Mouse (Mus musculus) forebrain, embryonic 15.5 days (tissue): ENCODE results near the gene Rtn3. TPM values are rescaled to one million over a fixed set of nuclear protein-coding genes. Genes with fewer than 3 reads are reported as not detected.
A peak's percentile ranks its signal among the peaks of the same experiment; 100 is the strongest.
"Not testable (repeated sequence)": the region's sequence is repeated elsewhere in the genome, so short reads cannot be mapped to it uniquely, and the experiment has no call there.

ENCODE experiments used
- ATAC-seq: fragments of 200-750 bp; cut with Nextera tagmentation; replicated peaks from 2 replicates; pipeline ENCODE4 v1.8.0; 2017; ENCODE audit warnings: mild to moderate bottlenecking, moderate TSS enrichment, moderate library complexity
- H3K27ac ChIP-seq: fragments of 300-500 bp; sonication (generic); replicated peaks from 2 replicates; pipeline ENCODE4 v1.5.1; 2015; ENCODE audit warnings: mild to moderate bottlenecking, inconsistent platforms
- H3K27me3 ChIP-seq: fragments of 300-500 bp; sonication (generic); 2 replicates; pipeline ENCODE4 v1.6.1; 2015; ENCODE audit warnings: inconsistent platforms
- H3K36me3 ChIP-seq: fragments of 300-500 bp; sonication (generic); 2 replicates; pipeline ENCODE4 v1.6.1; 2015; ENCODE audit warnings: mild to moderate bottlenecking, inconsistent platforms
- H3K4me1 ChIP-seq: fragments of 300-500 bp; sonication (generic); 2 replicates; pipeline ENCODE4 v1.6.1; 2015; ENCODE audit warnings: inconsistent platforms
- H3K4me2 ChIP-seq: fragments of 300-500 bp; sonication (generic); replicated peaks from 2 replicates; pipeline ENCODE4 v1.6.1; 2015; ENCODE audit warnings: mild to moderate bottlenecking, inconsistent platforms
- H3K4me3 ChIP-seq: fragments of 300-500 bp; sonication (generic); 2 replicates; pipeline ENCODE4 v1.5.1; 2015; ENCODE audit warnings: mild to moderate bottlenecking, inconsistent platforms
- H3K9ac ChIP-seq: fragments of 300-500 bp; sonication (generic); replicated peaks from 2 replicates; pipeline ENCODE4 v1.6.1; 2015; ENCODE audit warnings: mild to moderate bottlenecking, inconsistent platforms
- H3K9me3 ChIP-seq: fragments of 300-500 bp; sonication (generic); 2 replicates; pipeline ENCODE4 v1.6.1; 2016; ENCODE audit warnings: inconsistent platforms
- WGBS: fragments of 180-500 bp; shearing (Covaris S2); methylation state at CpG from one replicate; pipeline ENCODE4 v1.1.7; 2015; ENCODE audit warnings: mixed read lengths; 5-methylcytosine and 5-hydroxymethylcytosine counted together
- polyA plus RNA-seq: library from polyadenylated mRNA; unstranded; fragments of >200 nt; fragmentation: Nextera tagmentation; extraction: Ambion mirVana; gene quantifications from 2 replicates; pipeline ENCODE4 v1.2.1, GENCODE M21; 2015

The Rtn3 gene
- polyA plus RNA-seq, 1 experiment from 2014 or later = 533 TPM

DNA sequence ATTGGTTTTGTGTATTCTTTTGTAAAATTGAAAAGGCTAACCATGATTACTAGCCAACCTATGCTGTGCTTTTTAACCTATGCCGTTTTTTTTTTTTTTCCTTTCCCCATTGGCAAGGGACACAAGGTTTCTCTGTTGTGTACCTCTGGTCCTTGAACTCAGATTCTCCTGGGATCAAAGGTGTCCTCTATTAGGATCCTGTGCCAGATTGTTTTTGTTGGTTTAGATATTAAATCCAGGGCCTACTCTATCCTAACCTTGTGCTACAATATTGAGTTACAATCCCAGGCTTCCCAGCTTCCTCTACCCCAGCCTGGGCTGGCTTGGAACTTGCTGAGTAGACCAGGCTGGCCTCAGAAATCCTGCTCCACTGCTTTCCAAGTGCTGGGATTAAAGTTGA lies 17.6 kb upstream of the Rtn3 start:
- Histone ChIP-seq H3K27ac (no peak overlapping the region), H3K36me3 (no peaks in the 10 kb centered on the region), H3K9me3 (no peaks in the 10 kb centered on the region), H3K27me3 (no peaks in the 10 kb centered on the region), H3K9ac (no peak overlapping the region), H3K4me3 (no peak overlapping the region), H3K4me1 (peaks cover 2% of the 10 kb centered on the region), H3K4me2 (no peak overlapping the region)
- ATAC-seq = no peak
- WGBS = 71% methylated on average over 1 of the region's 1 CpGs

DNA sequence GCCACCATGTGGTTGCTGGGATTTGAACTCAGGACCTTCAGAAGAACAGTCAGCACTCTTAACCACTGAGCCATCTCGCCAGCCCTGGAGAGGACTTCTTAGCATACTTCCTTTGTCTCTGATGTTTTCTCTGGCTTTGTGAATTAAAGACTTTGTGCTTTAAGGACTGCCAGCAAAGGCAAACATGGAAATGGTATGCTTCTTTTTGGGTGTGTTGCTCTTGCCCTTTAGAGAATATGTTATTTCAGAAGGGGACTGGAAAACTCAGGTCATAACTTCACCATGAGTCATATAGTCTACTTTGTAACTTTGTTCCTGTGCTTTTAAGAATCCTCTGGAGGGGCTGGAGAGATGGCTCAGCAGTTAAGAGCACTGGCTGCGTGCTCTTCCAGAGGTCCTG lies 15.7 kb upstream of the Rtn3 start:
- H3K4me3 ChIP-seq = no peak overlapping the region
- WGBS = 95% methylated on average over 2 of the region's 2 CpGs
- no peak overlapping the region for H3K9ac ChIP-seq
- H3K36me3 ChIP-seq = no peaks in the 10 kb centered on the region
- H3K4me2 ChIP-seq = no peak overlapping the region
- H3K4me1 ChIP-seq = peaks cover 9% of the 10 kb centered on the region
- ATAC-seq = no peak
- H3K9me3 ChIP-seq = no peaks in the 10 kb centered on the region
- H3K27ac ChIP-seq = no peak overlapping the region
- H3K27me3 ChIP-seq = no peaks in the 10 kb centered on the region

GRCm38 (mm10) chr19:7496070-7496469 lies 13.0 kb upstream of the Rtn3 start:
- not testable (repeated sequence) for H3K27ac ChIP-seq, ATAC-seq, H3K9ac ChIP-seq, H3K4me3 ChIP-seq, H3K27me3 ChIP-seq, H3K4me1 ChIP-seq, H3K9me3 ChIP-seq, H3K36me3 ChIP-seq, H3K4me2 ChIP-seq
- WGBS = 76% methylated on average over 1 of the region's 1 CpGs

GRCm38 (mm10) chr19:7495221-7496038 lies 12.3 kb upstream of the Rtn3 start:
- ATAC-seq = no peak
- no peaks in the 10 kb centered on the region for H3K27me3 ChIP-seq

GRCm38 (mm10) chr19:7494187-7495015 lies 11.3 kb upstream of the Rtn3 start:
- peak; percentile 97 for ATAC-seq
- H3K36me3 ChIP-seq = no peaks in the 10 kb centered on the region
- H3K4me2 ChIP-seq = peak overlapping the region; percentile 72
- peak overlapping the region; percentile 99 for H3K27ac ChIP-seq
- peaks cover 9% of the 10 kb centered on the region for H3K4me1 ChIP-seq
- no peaks in the 10 kb centered on the region for H3K9me3 ChIP-seq
- no peaks in the 10 kb centered on the region for H3K27me3 ChIP-seq
- under 1% methylated on average over 84 of the region's 84 CpGs for WGBS
- H3K9ac ChIP-seq = peak overlapping the region; percentile 95
- H3K4me3 ChIP-seq = peak overlapping the region; percentile 97

More at GRCm38 (mm10) chr19:7495221-7496038, 12.3 kb upstream of the Rtn3 start:
- H3K27ac ChIP-seq = peak overlapping the region; percentile 99
- peaks cover 9% of the 10 kb centered on the region for H3K4me1 ChIP-seq
- 39% methylated on average over 14 of the region's 14 CpGs for WGBS
- no peaks in the 10 kb centered on the region for H3K36me3 ChIP-seq
- peak overlapping the region; percentile 97 for H3K4me3 ChIP-seq
- no peaks in the 10 kb centered on the region for H3K9me3 ChIP-seq
- peak overlapping the region; percentile 95 for H3K9ac ChIP-seq
- peak overlapping the region; percentile 72 for H3K4me2 ChIP-seq

- H3K9me3 ChIP-seq = no peaks in the 10 kb centered on the region
- ATAC-seq = no peak
- no peaks in the 10 kb centered on the region for H3K36me3 ChIP-seq
- peak within 1 kb of the TSS; percentile 72 for H3K4me2 ChIP-seq
- peak within 1 kb of the TSS; percentile 99 for H3K27ac ChIP-seq
- H3K4me3 ChIP-seq = peak within 1 kb of the TSS; percentile 97
- no peaks in the 10 kb centered on the region for H3K27me3 ChIP-seq
- H3K9ac ChIP-seq = peak within 1 kb of the TSS; percentile 95
- WGBS = 31% methylated on average over 31 of the region's 31 CpGs
- peaks cover 9% of the 10 kb centered on the region for H3K4me1 ChIP-seq
These were observed 10.5 kb upstream of the Rtn3 start, which contains the start of gene Atl3 for GRCm38 (mm10) chr19:7493352-7494186. Gene Atl3 (plus strand): TSS chr19:7494040.

DNA sequence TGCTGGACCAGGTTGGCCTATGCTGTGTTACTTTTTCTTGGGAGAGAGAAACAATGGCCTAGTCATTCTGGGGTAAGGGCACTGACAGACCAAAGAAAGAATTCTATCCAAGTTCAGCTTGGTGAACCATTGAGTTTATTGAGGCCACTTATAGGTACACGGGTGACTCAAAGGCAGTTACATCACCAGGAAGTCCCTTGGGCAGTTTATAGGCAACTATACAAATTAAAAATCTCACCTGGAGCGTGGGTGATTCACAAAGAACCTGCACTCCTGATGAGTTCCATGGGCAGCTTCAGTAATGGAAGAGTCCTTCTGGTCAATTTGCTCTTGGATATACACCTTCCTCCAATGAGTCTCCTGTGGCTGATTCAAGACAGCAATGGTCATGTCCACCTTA lies 9.6 kb upstream of the Rtn3 start:
- ATAC-seq = no peak
- 93% methylated on average over 2 of the region's 2 CpGs for WGBS

DNA sequence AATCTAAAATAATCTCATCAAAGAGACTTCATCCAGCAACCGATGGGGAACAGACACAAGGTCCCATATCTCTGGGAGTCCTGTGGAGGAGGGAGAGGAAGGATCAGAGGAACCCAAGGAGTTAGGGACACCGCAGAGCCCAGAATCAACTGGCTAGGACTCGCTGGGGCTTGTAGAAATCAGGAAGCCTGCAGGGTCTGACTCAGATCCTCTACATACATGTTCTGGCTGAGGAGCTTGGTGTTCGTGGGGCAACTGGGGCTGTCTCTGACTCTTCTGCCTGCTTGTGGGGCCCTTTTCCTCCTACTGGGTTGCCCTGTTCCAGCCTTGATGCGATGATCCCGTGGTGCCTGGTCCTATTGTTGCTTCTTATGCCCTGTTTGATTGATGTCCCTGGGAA lies 8.9 kb upstream of the Rtn3 start:
- Histone ChIP-seq H3K4me3 (no peak overlapping the region), H3K9me3 (no peaks in the 10 kb centered on the region), H3K27me3 (no peaks in the 10 kb centered on the region), H3K4me2 (no peak overlapping the region), H3K27ac (no peak overlapping the region), H3K4me1 (peaks cover 9% of the 10 kb centered on the region), H3K9ac (no peak overlapping the region), H3K36me3 (no peaks in the 10 kb centered on the region)
- 93% methylated on average over 6 of the region's 6 CpGs for WGBS
- no peak for ATAC-seq

More for the DNA sequence above, 9.6 kb upstream of the Rtn3 start:
- H3K4me2 ChIP-seq = no peak overlapping the region
- no peaks in the 10 kb centered on the region for H3K27me3 ChIP-seq
- H3K4me1 ChIP-seq = peaks cover 9% of the 10 kb centered on the region
- no peak overlapping the region for H3K27ac ChIP-seq
- no peak overlapping the region for H3K9ac ChIP-seq
- no peak overlapping the region for H3K4me3 ChIP-seq
- no peaks in the 10 kb centered on the region for H3K9me3 ChIP-seq
- H3K36me3 ChIP-seq = no peaks in the 10 kb centered on the region

GRCm38 (mm10) chr19:7487680-7488079 lies 4.6 kb upstream of the Rtn3 start:
- H3K36me3 ChIP-seq = no peaks in the 10 kb centered on the region
- ATAC-seq = no peak
- 85% methylated on average over 8 of the region's 8 CpGs for WGBS

DNA sequence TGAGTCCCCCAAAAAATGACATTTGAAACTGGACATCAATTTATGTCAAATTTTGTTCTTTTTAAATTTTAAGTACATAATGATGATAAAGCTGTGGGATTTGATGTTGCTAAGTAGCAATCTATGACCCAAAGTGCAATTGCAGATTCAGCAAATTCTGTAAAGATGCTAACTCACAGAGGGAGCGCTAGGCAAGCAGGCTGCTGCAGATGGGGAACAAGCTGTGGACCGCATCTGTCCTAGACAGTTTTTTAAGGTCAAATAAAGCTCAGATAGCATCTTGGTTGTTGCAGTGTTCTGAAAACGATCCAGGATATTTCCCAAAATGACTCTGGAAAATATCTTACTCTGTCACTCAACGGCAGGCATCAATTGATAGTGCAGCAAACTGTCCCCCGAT lies 995 bp upstream of the Rtn3 start:
- H3K27ac ChIP-seq = peak overlapping the region; percentile 99
- peak overlapping the region; percentile 93; the same call in 1 of the 2 replicates for H3K9ac ChIP-seq
- H3K9me3 ChIP-seq = no peaks in the 10 kb centered on the region
- ATAC-seq = no peak
- H3K27me3 ChIP-seq = no peaks in the 10 kb centered on the region
- H3K4me2 ChIP-seq = peak overlapping the region; percentile 47
- no peaks in the 10 kb centered on the region for H3K36me3 ChIP-seq
- H3K4me3 ChIP-seq = peak overlapping the region; percentile 79
- H3K4me1 ChIP-seq = peaks cover 28% of the 10 kb centered on the region
- 50% methylated on average over 5 of the region's 5 CpGs for WGBS

More at GRCm38 (mm10) chr19:7487680-7488079, 4.6 kb upstream of the Rtn3 start:
- Histone ChIP-seq H3K27me3 (no peaks in the 10 kb centered on the region), H3K27ac (no peak overlapping the region), H3K9me3 (no peaks in the 10 kb centered on the region), H3K9ac (no peak overlapping the region), H3K4me2 (no peak overlapping the region), H3K4me1 (peaks cover 9% of the 10 kb centered on the region), H3K4me3 (no peak overlapping the region)

DNA sequence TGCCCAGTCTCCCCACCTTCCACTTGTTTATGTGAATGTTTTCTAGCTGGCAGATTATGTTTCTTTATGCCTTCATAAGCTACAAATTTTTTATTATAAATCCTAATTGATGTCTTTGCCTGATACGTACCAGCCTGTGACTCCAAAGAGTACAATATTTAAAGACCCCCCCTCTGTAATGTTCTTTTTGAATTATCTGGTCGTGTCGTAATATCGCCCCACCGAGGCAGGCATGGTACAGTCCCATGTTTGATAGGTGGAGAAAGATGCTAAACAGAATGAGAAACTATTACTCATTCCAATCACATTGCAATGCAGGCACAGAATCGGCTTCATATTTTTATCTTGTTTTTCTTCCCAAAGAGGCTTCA lies 416 bp upstream of the Rtn3 start:
- peak overlapping the region; percentile 79 for H3K4me3 ChIP-seq
- no peaks in the 10 kb centered on the region for H3K9me3 ChIP-seq
- peak overlapping the region; percentile 93 for H3K9ac ChIP-seq
- peaks cover 31% of the 10 kb centered on the region for H3K4me1 ChIP-seq
- peak; percentile 75 for ATAC-seq
- H3K4me2 ChIP-seq = peak overlapping the region; percentile 47
- no peaks in the 10 kb centered on the region for H3K27me3 ChIP-seq
- no peaks in the 10 kb centered on the region for H3K36me3 ChIP-seq
- peak overlapping the region; percentile 99 for H3K27ac ChIP-seq
- under 1% methylated on average over 6 of the region's 6 CpGs for WGBS
